Mouse (Mus musculus): ENCODE measurements at regions not wholly inside any gene's neighbourhood (a gene's known extent, or its start where the extent isn't known, plus 50 kb on each side); places are given as distances from the start of the nearest gene placed in this dataset.

DNA sequence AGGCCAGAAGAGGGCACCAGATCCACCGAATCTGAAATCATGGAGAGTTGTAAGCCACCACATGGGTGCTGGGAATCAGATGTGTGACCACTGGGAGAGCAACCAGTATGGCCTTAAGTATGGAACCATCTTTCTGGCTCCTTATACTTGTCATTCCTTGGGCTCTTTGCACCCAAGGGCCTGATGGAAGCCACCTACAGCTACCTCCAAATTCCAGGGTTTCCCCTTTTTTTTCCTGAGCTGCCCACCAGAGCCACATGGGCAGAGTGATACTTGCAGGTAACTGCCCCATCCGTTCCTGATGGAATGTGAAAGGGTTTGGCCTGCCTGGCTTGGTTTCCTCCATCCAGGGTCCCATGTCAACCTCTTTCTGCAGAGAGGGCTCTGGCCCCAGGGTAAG, 255.3 kb upstream of the Kcnab2 start:
- DNase-seq (ENCODE audit: low spot score in 2 of 2), result no peak

DNA sequence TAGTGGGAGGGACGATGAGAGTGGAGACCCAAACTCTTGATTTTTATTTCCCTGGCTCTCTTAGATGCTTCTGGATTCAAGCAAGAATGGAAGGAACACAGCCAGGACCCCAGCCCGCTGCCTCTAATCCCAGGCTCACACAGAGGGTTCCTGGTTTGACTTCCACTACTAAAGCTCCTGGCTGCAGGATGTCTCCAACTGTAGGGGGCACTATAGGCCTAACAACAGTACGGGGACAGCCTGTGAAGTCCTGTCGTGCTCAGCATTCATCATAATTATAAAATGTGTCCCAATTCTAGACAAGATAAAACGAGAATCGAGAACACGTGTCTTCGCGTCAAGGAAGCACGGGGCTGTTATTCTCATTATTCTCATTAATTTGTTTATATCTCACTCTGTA, 254.3 kb upstream of the Kcnab2 start:
- no peak for DNase-seq (ENCODE audit: low spot score in 2 of 2)

DNA sequence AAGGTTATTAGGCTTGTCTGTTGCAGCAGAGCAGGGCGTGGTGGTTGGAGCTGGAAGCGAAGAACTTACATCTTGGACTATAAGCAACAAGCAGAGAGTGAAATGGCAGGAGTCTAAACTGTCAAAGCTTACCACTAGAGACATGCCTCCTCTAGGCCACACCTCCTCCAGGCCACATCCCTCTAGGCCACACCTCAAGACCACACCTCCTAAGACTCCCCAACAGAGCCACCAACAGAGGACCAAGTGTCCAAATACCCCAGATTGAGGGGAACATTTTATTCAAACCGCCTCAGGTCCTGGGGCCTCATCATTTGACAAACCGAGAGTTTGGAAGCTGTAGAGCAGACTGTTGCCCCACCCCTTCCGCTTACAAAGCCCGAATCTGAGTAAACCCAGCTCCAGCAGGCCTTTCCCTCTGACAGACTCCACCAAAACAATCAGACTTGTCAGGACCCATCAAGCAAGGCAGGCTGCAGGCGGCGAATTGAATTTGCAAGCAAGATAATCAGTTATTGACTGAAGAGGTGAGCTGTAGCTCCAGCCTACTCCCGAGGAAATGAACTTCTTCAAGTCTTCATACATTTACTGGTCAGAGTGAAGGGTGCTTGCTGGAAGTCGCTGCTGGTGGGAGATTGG, 253.5 kb upstream of the Kcnab2 start:
- DNase-seq (ENCODE audit: low spot score in 2 of 2), result no peak

DNA sequence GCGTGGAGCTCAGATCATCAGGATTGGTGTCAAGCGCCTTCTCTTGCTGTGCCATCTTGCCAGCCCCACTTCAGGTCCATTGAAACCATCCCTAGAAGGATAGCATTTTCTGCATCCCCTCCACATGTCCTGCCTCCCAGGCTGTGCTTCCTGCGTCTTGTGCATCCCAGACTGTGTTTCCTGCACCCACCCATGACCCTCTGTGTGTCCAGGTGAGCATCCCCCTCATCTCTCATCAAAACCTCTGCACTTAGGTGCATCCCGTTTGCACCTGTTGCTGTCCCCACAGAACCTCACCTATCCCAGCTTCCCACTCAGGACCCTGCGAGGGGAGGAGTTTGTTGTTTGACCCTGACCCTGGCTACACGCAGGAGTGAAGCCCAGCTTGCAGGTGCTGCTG, 251.8 kb upstream of the Kcnab2 start:
- no peak for DNase-seq (ENCODE audit: low spot score in 2 of 2)

DNA sequence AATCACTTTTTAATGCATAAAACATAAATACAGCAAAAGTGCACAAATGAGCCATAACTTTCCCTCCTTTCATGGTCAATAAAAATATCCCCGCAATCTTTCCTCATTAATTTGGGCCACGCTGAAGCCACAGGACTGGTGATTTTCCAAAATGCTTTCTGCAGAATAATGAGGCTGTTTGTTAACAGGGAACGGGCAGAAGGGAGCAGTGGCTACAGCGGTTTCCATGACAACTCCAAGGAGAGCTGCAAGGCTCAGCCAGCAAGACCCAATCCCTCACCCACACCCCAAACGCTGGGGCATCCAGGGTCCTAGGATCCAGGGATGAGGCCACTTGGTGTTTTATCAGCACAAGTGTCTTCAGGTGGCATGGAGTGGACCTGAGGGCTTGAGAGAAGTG, 248.2 kb upstream of the Kcnab2 start:
- no peak for DNase-seq (ENCODE audit: low spot score in 2 of 2)

DNA sequence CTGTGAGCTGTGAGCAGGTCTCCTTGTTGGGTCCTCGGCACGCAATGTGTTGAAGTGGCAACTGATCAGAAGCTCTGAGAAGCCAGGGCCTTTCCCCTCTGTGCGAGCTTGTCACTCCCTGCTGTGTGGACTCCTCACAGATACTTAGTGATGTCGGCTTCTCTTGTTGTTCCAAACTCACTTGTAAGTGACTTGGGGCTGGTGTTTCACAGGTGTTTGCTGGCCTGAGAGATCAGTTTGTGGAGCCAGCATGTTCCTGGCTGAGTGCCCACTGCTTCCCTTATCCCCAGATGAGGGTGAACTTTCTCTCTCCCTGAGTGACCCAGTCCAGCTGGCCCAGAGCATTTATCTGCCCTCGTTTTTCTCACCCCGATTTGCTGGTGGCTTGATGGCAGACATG, 247.8 kb upstream of the Kcnab2 start:
- DNase-seq (ENCODE audit: low spot score in 2 of 2), result no peak

DNA sequence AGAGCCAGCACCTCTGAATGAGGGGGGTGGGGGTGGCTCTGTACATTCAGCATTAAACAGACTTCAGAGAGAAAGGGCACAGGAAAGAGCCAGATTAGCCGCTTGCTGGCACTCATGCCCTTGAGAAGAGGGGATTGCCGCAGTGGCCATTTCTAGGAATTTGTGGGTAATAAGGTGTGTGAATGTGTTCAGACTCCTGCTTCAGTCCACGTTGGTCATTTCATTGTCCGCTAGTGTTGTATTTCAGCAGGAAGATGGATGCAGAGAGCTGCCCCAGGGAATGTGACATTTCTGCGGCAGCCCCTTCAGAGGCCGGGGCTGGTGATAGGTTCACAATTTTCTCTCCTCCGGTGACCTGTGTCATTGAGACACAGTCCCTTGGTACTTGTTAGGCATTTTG, 247.1 kb upstream of the Kcnab2 start:
- no peak for DNase-seq (ENCODE audit: low spot score in 2 of 2)

DNA sequence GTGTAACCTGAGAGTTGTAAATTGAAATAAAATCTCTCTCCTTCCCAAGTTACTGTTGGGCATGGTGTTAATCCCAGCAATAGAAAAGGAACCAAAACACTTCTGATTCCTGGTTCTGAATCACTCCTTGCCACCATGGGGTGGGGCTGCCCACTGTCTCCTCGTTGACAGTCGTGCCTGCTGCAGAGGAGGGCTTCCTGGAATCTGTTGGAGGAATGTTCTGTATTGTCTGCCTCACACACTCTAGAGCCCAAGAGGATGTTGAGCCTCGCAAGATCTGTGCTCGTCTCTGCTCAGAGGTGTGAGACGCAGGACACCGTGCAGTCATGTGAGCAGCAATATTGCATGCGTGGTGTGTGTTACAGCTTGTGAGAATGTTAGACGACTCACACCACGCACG, 246.4 kb upstream of the Kcnab2 start:
- DNase-seq (ENCODE audit: low spot score in 2 of 2), result no peak

DNA sequence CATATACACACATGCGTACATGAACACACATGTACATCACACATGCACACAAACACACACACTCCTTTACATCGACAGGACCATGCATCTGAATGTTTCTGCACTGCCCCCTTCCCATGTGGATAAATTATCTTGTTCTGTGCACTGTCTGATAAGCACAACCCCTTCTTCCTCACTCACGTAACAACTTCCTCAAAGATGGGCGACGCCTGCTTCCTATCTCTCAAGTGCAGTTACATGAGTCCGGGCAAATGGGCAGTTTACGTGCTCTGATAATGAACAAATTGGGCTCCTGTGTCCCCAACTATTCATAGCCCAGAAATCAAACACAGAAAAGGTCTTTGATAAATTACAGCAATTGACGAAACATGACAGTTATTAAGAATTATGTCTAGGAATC, 242.9 kb upstream of the Kcnab2 start:
- no peak for DNase-seq (ENCODE audit: low spot score in 2 of 2)

DNA sequence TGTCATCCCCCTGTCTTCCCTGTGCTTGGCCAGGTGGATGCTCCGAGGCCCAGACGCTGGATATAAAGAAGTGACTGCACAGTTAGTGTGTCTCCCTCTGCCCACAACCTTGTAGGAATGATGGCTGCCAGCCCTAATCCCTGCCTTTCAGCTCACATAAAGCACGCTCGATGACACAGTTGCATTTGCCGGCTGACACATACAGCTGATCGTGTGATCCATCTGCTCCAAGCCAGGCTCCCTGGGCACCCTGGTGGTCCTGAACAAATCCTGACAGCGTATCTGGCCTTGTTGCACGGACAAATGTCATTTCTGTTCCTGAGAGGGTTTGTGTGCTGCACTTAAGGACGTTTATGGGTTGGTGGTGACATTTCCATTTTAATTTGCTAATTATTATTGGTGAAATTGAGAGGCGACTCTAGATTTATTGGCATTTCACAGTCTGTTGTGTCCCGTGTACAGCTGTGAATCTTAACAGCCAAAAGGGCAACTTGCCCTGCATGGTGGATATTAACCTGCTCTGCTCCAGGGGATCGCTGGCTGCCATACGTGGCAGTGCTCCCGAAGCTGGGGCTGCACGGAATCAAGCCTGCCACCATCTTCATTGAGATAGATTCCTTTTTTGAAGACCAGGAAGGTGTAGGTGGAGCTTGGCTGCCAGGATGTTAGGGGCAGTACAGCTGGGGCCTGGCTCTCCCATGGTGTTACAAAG, 241.9 kb upstream of the Kcnab2 start:
- DNase-seq (ENCODE audit: low spot score in 2 of 2), result no peak

DNA sequence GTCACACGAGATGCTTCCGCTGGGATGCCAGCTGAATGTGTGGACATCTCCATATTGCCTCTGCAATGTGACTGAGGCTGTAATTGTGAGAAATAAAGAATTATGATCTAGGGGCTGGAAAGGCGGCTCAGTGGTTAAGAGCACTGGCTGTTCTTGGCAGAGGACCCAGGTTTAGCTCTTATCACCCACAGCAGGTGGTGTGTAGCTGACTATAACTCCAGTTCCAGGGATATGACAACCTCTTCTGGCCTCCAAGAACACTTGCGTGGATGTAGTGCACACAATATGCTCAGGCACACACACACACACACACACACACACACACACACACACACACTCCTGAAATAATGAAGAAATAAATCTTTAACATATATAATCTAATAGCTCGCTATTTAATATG, 232.7 kb upstream of the Kcnab2 start:
- no peak for DNase-seq (ENCODE audit: low spot score in 2 of 2)

DNA sequence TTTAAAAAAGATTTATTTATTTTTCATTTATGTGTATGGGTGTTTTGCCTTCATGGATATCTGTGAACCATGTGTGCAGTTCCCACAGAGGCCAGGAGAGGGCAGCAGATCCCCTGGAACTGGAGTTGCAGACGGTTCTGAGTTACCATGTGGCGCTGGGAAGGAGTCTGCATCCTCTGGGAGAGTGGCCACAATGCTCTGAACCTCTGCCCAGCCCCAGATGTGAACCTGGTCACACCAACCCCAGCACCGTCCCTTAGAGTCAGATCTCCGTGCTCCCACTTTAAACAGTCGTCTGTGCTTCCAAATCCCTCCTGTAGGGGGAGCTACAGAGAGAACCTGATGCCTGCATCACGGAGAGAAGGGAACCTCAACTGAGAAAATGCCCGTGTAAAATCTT, 222.5 kb upstream of the Kcnab2 start:
- no peak for DNase-seq (ENCODE audit: low spot score in 2 of 2)

DNA sequence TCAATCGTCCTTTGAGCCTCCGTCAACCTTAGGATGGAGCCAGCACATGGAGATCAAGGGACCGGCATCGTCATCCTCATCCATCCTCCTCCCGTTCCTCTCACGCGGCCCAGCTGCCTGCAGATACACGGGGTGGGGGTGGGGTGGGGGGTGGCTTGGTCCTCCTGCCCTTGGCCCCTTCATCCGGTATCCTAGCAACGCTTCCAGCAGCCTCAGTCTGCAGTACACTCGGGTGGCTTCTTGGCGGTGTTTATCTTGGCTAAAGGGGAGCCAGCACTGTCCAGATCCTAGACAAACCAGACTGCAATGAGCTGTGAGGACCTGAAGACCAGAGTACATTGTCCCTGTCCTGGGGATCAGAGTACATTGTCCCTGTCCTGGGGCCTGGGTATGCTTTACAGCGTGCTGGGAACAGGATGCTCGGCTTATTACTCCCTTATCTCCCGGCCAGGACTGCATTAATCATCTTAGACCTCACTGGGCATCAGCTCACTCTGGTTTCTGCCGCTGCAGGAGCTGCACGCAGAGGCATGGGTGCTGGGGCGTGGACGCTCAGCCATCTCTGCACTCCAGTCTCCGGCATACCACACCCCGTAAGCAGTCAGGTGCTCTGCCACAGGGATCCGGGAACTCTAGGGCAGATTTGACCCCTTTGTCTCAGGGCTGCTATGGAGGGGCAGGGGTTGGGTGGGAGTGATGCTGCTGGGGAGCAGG, 219.7 kb upstream of the Kcnab2 start:
- DNase-seq (ENCODE audit: low spot score in 2 of 2), result no peak

DNA sequence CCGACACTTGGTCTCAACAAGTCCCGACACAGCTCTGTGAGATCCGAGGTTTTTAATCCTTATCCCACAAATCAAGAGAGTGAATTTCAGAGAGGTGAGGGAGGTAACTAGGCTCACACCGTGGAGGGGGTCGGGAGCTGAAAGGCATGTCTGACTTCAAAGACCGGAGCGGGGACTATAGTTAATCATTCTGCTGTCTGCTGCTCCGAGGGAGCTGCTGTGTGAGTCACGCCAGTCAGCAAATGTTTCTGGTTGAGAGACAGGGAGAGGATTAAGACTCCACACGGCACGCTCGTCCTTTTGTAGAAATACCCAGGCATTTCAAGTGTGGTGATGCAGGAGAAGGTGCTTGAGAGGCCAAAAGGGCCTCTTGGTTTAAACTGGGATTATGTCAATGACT, 214.1 kb upstream of the Kcnab2 start:
- no peak for DNase-seq (ENCODE audit: low spot score in 2 of 2)

DNA sequence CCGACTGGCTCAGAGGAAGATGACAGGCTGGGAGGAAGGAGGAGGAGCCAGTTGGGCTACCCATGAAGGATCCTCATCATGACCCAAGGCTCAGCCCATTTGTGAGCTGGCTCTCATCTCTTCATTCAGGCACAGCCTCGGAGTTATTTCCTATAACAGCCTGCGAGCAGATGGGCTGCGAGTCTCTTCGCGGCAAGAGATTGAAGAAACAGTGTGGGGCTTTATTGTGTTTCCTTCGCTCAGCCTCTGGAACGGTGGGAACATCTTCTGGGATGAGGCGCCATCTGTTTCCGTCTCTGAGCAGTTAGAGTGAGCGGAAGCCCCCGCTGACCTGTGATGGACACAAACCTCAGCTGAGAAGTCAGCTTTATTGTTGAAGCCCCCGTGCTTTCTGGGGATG, 213.6 kb upstream of the Kcnab2 start:
- no peak for DNase-seq (ENCODE audit: low spot score in 2 of 2)

DNA sequence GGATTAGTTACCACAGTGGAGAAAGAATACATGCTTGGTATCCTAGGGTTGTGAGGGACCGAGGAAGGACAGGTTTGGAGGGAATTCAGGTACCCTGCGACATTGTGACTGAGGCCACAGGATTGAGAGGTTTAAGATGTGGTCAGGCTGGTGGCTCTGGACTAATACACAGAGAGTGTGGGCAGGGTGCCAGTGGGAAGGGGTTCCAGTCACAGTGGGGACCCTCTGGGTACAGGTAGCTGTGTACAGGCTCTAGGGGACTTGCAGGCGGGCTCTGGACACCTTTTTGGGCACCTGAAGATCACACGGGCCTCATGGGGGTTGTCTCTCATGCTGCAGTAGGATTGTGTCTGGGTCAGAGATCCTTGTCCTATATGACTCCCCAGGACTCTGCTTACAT, 213.1 kb upstream of the Kcnab2 start:
- DNase-seq (ENCODE audit: low spot score in 2 of 2), result no peak

DNA sequence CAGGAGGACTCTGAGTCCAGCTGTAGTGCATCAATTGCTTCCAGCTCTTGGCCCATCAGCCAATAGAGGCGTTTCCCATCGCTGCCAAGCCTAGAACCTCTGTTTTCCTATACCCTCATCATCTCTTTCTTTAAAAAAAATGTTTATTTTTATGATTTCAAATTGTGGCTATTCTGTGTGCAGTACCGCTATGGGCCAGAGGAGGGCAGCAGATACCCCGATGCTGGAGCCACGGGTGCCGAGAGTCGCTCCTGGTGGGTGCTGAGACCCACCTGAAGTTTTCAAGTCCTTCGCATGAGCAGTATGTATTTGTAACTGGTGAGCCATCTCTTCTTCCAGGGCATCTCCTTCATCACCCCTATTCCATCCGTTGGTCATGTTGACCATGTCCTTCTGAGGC, 212.2 kb upstream of the Kcnab2 start:
- no peak for DNase-seq (ENCODE audit: low spot score in 2 of 2)

DNA sequence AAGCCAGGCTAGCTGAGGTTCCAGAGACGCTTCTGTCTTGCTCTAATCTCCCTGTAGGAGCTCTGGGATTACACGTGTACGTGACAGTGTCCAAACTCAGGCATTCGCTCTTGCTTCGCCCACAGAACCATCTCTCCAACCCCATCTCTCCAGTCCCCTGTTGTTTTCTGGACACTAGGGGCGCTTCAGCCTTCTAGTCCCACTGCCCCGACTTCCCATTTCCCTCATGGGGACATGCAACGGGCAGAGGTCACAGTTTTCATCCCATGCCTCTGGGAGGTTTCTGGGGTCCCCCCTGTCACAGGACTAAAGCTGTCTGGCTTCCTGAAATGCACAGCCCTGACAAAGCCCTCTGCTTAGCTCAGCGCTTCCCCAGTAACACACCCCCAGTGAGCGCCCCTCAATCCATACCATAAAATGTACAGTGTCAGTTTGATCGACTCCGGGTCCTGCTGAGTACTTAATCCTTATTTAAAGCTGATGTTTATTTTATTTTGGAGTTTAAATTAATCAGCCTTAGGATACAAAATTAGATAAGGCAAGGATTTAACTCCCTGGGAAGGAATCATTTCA, 208.9 kb upstream of the Kcnab2 start:
- no peak for DNase-seq (ENCODE audit: low spot score in 2 of 2)

DNA sequence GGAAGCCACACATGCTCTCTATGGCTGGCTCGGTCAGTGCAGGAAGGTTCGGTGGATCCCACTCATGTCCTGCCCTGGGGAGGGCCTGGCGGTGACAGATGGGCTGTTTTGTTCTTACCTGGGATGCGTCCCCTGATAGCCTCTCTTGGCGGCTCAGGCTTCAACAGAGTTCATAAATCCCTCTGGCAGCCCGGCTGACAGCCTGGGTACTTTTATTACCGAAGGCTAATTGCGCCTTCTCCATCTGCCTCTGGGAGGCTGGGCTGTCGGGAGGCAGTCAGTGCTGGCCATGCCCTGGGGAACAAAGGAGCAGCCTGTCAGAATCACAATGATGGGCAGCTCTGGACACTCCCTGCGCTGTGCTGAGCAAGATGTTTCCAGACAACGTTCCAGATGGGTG, 196.5 kb upstream of the Kcnab2 start:
- no peak for DNase-seq (ENCODE audit: low spot score in 2 of 2)

DNA sequence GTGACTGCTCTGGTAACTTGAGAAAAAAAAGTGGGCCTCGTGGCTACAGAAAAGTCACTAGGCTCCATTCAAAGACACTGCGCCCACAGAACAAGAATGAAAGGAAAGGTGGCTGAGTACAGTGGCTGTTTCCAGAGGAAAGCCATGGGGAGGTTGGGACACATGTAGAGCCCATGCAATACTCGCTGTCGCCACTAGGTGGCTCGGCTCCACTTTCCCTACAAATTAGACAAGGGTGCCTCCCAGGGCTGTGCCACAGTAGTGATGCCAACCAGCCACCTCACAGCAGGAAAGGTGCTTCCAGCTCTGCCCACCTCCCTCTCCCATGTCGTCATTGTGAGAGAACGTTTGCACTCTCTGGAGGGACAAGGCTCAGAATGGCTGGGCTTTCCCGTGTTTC, 185.8 kb upstream of the Kcnab2 start:
- no peak for DNase-seq (ENCODE audit: low spot score in 2 of 2)

DNA sequence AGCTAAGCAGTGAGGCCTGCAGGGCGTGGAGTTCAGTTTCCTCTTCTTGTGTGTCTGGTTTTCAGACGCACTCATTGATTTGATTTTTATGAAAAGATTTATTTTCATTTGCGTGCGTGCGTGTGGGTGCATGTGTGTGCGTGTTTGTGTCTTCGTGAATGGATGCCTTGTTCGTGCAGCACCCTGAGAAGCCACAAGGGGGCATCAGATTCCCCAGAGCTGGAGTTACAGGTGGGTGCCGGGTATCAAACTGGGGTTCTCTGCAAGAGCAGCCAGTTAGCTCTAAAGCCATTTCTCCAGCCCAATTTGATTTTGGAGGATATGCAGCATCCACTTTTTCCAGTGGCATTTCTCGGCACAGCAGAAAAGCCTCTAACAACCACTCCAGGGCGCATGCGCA, 185.4 kb upstream of the Kcnab2 start:
- no peak for DNase-seq (ENCODE audit: low spot score in 2 of 2)

DNA sequence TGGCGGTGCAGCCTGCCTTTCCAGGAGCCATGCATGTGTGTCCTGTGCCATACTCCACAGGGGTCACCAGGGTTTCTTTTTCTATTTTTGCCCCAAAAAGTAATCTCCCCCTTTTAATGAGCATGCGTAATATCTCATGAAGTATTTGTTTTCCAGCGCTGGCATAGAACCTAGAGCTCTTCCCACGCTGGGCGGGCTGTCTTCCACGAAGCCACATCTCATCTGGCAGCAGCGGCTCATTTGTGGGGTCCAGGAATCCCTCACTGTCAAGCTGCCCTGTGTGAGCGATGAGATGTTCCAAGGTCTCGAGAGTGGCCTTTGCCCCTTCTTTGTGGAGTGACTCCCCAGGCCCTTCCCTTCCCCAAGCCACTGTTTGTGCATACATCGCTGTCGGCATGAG, 184.8 kb upstream of the Kcnab2 start:
- DNase-seq (ENCODE audit: low spot score in 2 of 2), result no peak

DNA sequence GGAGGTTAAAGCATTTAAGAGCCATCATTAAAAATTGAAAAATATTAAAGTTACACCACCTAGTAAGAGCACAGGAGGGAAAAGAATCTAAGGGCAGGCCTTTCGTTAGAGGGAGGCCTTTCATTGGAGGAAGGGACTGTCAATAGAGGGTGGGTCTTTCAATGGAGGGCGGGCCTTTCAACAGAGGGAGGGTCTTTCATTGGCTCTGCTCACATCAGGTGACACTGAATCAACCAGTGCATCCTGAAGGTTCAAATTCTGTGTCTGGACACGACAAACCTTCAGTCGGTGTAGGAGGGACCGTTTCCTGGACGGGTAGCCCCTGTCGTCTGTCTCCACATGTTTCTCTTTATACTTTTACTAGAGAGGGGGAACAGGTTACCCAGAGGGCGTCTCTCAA, 172.5 kb upstream of the Kcnab2 start:
- DNase-seq (ENCODE audit: low spot score in 2 of 2), result no peak

Data from heart, adult 9 months (tissue).